Mouse (Mus musculus): Measurements from ENCODE around the gene Ccdc40. TPM values are rescaled to one million over a fixed set of nuclear protein-coding genes. Genes with fewer than 3 reads are reported as not detected.
"Not testable (repeated sequence)": the region's sequence is repeated elsewhere in the genome, so short reads cannot be mapped to it uniquely, and the experiment has no call there.

The Ccdc40 gene
- polyA plus RNA-seq, 1 experiment from 2014 or later = 12.0 TPM

DNA sequence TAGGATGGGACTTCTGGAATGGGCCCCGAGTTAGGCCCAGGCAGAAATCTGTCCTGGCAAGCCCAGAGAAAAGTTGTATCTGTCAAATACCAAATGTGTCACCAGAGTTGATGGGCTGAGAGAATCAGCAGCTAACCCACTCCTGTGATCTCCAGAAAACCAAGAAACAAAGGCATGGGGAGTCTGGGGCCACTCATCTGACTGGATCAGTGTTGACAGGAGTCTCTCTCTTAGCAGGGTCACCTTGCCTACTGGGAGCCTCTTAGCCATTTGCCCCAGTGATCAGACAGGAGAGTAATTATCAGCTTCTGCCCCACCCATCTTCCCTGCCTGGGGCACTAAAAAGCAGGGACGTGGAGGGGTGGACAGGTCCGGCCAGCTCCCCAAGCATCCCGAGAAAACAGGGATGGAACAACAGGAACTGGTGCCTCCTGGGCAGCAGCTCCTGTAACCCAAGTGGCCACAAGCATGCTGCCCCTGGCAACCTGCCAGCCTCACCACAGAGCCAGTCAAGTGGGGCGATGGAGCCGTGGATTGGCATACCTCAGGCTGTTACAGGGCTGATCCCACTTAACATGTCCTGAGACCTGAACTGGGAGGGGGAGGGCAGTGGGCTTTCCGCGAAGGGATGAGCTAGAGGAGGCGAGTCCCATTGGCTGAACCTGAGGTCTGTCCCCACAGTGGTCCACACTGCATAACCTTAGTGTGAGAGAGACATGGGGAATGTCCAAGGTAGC lies 57.6 kb downstream of the Ccdc40 start:
- ATAC-seq (ENCODE audit: low read depth) = no peak
- H3K36me3 ChIP-seq (ENCODE audit: control insufficient read depth, insufficient read depth, low read length) = peaks cover 57% of the 10 kb centered on the region

DNA sequence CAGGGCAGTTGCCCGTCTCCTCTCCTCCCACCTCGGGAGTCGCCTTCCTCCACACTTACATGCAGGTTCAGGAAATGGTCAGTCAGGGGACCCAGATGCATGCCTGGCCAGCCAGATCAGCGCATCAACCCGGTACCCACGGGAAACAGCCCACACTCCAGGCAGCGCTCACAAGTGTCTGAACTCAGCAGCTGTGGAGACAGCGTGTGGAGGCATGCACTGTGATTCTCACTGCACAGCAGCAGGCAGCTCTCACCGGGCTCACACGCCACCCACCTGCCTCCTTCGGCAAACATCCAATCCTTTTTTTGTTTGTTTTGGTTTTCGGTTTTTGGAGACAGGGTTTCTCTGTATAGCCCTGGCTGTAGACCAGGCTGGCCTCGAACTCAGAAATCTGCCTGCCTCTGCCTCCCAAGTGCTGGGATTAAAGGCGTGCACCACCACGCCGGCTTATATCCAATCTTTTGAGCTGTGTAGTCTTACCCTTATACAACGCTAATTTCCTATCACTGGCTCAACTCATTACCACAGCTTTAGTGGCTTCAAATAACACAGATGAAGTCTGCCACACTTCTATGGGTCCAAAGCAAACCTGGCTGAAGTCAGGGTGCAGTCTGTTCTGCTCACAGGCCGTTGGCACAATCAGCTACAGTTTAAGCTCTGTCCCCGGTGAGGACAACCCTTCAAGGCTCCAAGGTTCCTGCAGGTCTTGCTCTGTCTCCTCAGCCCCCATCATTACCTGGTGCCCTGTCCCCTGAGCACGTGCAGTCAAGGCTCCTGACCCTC lies 59.0 kb downstream of the Ccdc40 start:
- no peak overlapping the region for H3K27ac ChIP-seq (ENCODE audit: low read depth, low read length)
- no peak overlapping the region for H3K9ac ChIP-seq (replicated peaks; ENCODE audit: low read depth, low read length)
- no peak overlapping the region for H3K4me2 ChIP-seq (ENCODE audit: low read depth, low read length)
- H3K9me3 ChIP-seq (ENCODE audit: control insufficient read depth, low read length) = no peaks in the 10 kb centered on the region
- no peak for ATAC-seq (ENCODE audit: low read depth)
- no peak overlapping the region for H3K4me3 ChIP-seq (ENCODE audit: low read depth, low read length)
- no peaks in the 10 kb centered on the region for H3K27me3 ChIP-seq (ENCODE audit: control insufficient read depth, insufficient read depth, low read length)
- peaks cover 62% of the 10 kb centered on the region for H3K36me3 ChIP-seq (ENCODE audit: control insufficient read depth, insufficient read depth, low read length)
- WGBS = 91% methylated on average over 20 of the region's 20 CpGs
- H3K4me1 ChIP-seq (ENCODE audit: control insufficient read depth, insufficient read depth, low read length) = no peaks in the 10 kb centered on the region

More for the DNA sequence above, 57.6 kb downstream of the Ccdc40 start:
- Histone ChIP-seq H3K4me2 (ENCODE audit: low read depth, low read length) (no peak overlapping the region), H3K9me3 (ENCODE audit: control insufficient read depth, low read length) (no peaks in the 10 kb centered on the region), H3K27me3 (ENCODE audit: control insufficient read depth, insufficient read depth, low read length) (no peaks in the 10 kb centered on the region), H3K4me3 (ENCODE audit: low read depth, low read length) (no peak overlapping the region), H3K4me1 (ENCODE audit: control insufficient read depth, insufficient read depth, low read length) (no peaks in the 10 kb centered on the region), H3K9ac (replicated peaks; ENCODE audit: low read depth, low read length) (no peak overlapping the region), H3K27ac (ENCODE audit: low read depth, low read length) (no peak overlapping the region)
- 63% methylated on average over 9 of the region's 9 CpGs for WGBS

DNA sequence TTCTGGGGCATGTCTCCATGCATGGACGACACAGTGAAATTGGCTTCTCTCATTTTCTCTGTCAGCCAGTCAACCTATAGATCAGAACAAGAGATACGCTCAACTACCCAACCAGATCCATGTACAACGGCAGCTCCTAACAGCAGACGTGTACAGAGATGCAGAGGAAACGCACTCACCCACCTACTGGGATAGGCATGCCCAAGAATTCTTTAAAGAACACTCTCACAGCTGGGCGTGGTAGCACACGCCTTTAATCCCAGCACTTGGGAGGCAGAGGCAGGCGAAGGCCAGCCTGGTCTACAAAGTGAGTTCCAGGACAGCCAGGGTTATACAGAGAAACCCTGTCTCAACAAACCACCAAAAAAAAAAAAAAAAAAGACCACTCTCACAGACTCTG lies 64.5 kb downstream of the Ccdc40 start:
- not testable (repeated sequence) for H3K4me2 ChIP-seq (ENCODE audit: low read depth, low read length); H3K4me1 ChIP-seq (ENCODE audit: control insufficient read depth, insufficient read depth, low read length); H3K27ac ChIP-seq (ENCODE audit: low read depth, low read length); ATAC-seq (ENCODE audit: low read depth); H3K9ac ChIP-seq (replicated peaks; ENCODE audit: low read depth, low read length); H3K9me3 ChIP-seq (ENCODE audit: control insufficient read depth, low read length); H3K27me3 ChIP-seq (ENCODE audit: control insufficient read depth, insufficient read depth, low read length); H3K4me3 ChIP-seq (ENCODE audit: low read depth, low read length)
- 95% methylated on average over 8 of the region's 8 CpGs for WGBS
- peaks cover 71% of the 10 kb centered on the region for H3K36me3 ChIP-seq (ENCODE audit: control insufficient read depth, insufficient read depth, low read length)

DNA sequence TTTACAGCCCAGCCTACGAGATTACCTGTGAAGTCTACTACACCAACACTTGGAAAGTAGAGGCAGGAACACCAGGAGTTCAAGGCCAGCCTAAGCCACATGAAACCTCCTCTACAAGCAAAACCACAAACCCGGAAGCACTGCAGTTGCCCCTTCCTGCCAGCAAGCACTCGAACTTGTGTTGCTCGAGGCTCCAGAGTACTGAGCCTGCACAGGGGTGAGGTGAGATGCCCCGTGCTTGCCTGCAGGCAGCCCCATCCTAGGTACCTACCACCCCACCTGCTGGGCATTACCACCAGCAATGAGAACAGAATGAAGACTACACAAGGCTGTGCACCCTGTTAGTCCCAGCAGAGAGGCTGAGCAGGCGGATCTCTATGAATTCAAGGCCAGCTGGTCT lies 69.6 kb downstream of the Ccdc40 start:
- ATAC-seq (ENCODE audit: low read depth) = no peak
- no peak overlapping the region for H3K4me3 ChIP-seq (ENCODE audit: low read depth, low read length)
- WGBS = 92% methylated on average over 6 of the region's 6 CpGs
- no peak overlapping the region for H3K27ac ChIP-seq (ENCODE audit: low read depth, low read length)
- peaks cover 43% of the 10 kb centered on the region for H3K36me3 ChIP-seq (ENCODE audit: control insufficient read depth, insufficient read depth, low read length)
- H3K27me3 ChIP-seq (ENCODE audit: control insufficient read depth, insufficient read depth, low read length) = no peaks in the 10 kb centered on the region; the same call in 1 of the 2 replicates
- H3K9ac ChIP-seq (replicated peaks; ENCODE audit: low read depth, low read length) = no peak overlapping the region
- H3K4me1 ChIP-seq (ENCODE audit: control insufficient read depth, insufficient read depth, low read length) = peaks cover 9% of the 10 kb centered on the region; the same call in 1 of the 2 replicates
- no peaks in the 10 kb centered on the region for H3K9me3 ChIP-seq (ENCODE audit: control insufficient read depth, low read length)
- H3K4me2 ChIP-seq (ENCODE audit: low read depth, low read length) = no peak overlapping the region

DNA sequence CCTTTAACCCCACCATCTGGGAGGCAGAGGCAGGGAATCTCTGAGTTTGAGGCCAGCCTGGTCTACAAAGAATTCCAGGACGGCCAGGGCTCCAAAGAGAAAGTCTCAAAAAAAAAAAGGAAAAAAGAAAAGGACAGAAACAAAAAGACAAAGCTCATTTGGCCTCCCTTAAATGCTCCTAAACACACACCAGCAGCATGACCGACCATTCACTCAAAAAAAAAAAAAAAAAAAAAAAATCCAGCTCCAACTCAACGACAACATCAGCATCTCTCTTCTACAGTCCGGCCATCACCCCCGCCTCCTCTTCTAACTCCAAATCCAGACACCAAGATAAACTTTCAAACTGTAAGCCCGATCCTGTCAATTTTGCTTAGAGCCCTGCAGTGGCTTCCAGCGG lies 70.5 kb downstream of the Ccdc40 start:
- peaks cover 9% of the 10 kb centered on the region; the same call in 1 of the 2 replicates for H3K4me1 ChIP-seq (ENCODE audit: control insufficient read depth, insufficient read depth, low read length)
- 21% methylated on average over 7 of the region's 7 CpGs for WGBS
- H3K4me3 ChIP-seq (ENCODE audit: low read depth, low read length) = peak overlapping the region; percentile 91
- no peaks in the 10 kb centered on the region; the same call in 1 of the 2 replicates for H3K27me3 ChIP-seq (ENCODE audit: control insufficient read depth, insufficient read depth, low read length)
- no peak overlapping the region for H3K27ac ChIP-seq (ENCODE audit: low read depth, low read length)
- H3K36me3 ChIP-seq (ENCODE audit: control insufficient read depth, insufficient read depth, low read length) = peaks cover 34% of the 10 kb centered on the region
- H3K9ac ChIP-seq (replicated peaks; ENCODE audit: low read depth, low read length) = peak overlapping the region; percentile 95
- ATAC-seq (ENCODE audit: low read depth) = no peak
- H3K9me3 ChIP-seq (ENCODE audit: control insufficient read depth, low read length) = no peaks in the 10 kb centered on the region
- H3K4me2 ChIP-seq (ENCODE audit: low read depth, low read length) = peak overlapping the region; percentile 93

DNA sequence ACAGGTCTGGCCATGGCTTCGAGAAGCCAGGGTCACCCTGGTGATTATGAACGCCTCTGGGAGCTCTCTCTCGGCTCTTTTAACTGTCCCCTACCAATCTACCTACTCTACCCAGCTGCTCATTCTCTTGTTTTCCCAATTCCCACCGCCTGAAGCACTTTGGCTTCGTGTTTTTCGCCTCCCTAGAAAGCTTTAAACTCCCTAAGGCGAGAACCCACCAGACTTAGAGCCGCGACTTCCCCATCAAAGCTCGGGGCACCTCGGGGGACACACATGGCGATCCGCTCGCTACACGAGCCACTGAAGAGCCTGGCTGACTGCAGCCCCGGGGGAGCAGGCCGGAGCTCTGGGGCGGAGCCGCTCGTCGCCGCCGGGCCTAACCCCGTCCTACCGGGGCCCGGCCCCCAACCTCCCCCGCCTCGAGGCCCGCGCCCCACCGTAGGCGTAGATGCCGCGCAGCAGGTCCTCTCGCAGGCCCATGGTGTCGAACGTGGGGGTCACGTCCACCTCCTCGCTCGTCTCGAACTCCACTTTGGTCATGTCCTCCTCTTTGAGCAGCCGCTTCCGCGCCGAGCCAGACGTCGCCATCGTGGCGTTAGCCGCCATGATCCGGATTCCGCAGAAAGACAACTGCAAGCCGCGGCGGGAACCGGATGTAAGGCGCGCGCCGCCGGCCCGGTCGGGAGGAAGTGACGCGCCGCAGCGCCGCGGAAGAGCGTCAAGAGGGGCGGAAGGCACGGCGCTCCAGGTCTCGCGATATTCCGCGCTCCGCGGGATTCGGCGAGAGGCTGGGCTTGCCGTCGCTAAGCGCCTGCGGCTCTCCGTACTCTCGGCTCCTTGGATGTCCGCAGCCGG lies 71.2 kb downstream of the Ccdc40 start, which contains the start of gene Eif4a3:
TSS of gene Eif4a3 (minus strand) at position 699 of the 855 bp plus-strand sequence.
- H3K4me2 ChIP-seq (ENCODE audit: low read depth, low read length) = peak within 1 kb of the TSS; percentile 93
- H3K27ac ChIP-seq (ENCODE audit: low read depth, low read length) = peak within 1 kb of the TSS; percentile 98
- peak; percentile 96 for ATAC-seq (ENCODE audit: low read depth)
- H3K36me3 ChIP-seq (ENCODE audit: control insufficient read depth, insufficient read depth, low read length) = peaks cover 28% of the 10 kb centered on the region
- peaks cover 9% of the 10 kb centered on the region; the same call in 1 of the 2 replicates for H3K4me1 ChIP-seq (ENCODE audit: control insufficient read depth, insufficient read depth, low read length)
- H3K4me3 ChIP-seq (ENCODE audit: low read depth, low read length) = peak within 1 kb of the TSS; percentile 91
- H3K9ac ChIP-seq (replicated peaks; ENCODE audit: low read depth, low read length) = peak within 1 kb of the TSS; percentile 95
- H3K9me3 ChIP-seq (ENCODE audit: control insufficient read depth, low read length) = no peaks in the 10 kb centered on the region
- H3K27me3 ChIP-seq (ENCODE audit: control insufficient read depth, insufficient read depth, low read length) = no peaks in the 10 kb centered on the region; the same call in 1 of the 2 replicates
- WGBS = under 1% methylated on average over 80 of the region's 89 CpGs

DNA sequence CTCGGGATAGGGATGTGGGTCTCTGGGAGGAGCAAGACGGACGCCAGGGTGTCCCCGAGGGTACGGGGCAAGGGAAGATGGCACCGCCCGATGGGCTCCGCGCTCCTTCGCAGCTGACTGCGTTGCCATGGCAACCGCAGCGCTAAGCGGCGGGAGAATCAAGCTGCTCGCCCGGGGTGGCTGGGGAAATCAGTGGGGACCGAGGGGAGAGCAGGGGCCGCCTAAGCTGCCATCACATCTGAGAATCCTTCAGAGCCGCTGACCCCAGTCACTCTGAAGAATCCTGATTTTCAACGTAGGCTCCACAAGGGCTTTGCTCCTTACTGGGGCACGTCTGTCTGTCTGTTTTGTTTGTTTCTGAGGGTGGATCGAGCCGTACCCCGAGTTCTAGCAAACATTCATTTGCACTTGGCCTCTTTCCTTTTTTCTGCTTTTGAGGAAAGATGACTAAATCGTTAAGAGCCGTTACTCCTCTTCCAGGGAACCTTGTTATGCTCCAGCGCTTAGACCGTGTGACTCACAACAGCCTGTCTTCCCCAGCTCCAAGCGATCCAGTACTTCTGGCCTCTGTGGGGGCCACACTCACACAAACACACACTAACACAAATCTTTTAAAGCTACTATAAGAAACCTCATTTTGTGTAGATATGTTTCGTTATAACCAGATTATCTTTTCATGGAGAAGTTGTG lies 72.0 kb downstream of the Ccdc40 start:
- H3K4me1 ChIP-seq (ENCODE audit: control insufficient read depth, insufficient read depth, low read length) = peaks cover 9% of the 10 kb centered on the region; the same call in 1 of the 2 replicates
- H3K36me3 ChIP-seq (ENCODE audit: control insufficient read depth, insufficient read depth, low read length) = peaks cover 20% of the 10 kb centered on the region
- no peaks in the 10 kb centered on the region for H3K9me3 ChIP-seq (ENCODE audit: control insufficient read depth, low read length)
- peak overlapping the region; percentile 98 for H3K27ac ChIP-seq (ENCODE audit: low read depth, low read length)
- peak overlapping the region; percentile 91 for H3K4me3 ChIP-seq (ENCODE audit: low read depth, low read length)
- ATAC-seq (ENCODE audit: low read depth) = peak; percentile 84; the same call in 1 of the 2 replicates
- no peaks in the 10 kb centered on the region; the same call in 1 of the 2 replicates for H3K27me3 ChIP-seq (ENCODE audit: control insufficient read depth, insufficient read depth, low read length)
- peak overlapping the region; percentile 93 for H3K4me2 ChIP-seq (ENCODE audit: low read depth, low read length)
- 1% methylated on average over 30 of the region's 31 CpGs for WGBS
- H3K9ac ChIP-seq (replicated peaks; ENCODE audit: low read depth, low read length) = peak overlapping the region; percentile 95

DNA sequence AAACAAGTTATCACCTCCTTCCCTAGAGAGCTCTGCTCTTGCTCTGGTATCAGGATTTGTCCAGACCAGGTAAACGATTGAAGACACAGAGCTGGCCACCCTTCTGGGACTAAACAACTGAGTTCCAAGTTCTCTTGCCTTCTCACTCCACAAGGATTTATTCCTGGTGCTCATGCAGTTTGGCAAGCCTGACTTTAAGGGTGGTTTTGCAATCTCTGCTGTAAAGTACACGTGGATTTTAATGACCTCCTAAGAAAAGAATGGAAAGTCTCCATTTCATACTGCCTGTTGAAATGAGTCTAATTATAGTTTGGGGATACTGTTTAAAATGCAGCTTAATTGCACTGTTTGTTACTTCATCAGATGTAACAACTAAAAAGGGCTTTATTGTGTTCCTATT lies 72.6 kb downstream of the Ccdc40 start:
- no peak overlapping the region for H3K27ac ChIP-seq (ENCODE audit: low read depth, low read length)
- WGBS = 25% methylated on average over 2 of the region's 2 CpGs
- H3K4me3 ChIP-seq (ENCODE audit: low read depth, low read length) = no peak overlapping the region

More for the DNA sequence above, 72.6 kb downstream of the Ccdc40 start:
- peak overlapping the region; percentile 93; the same call in 1 of the 2 replicates for H3K4me2 ChIP-seq (ENCODE audit: low read depth, low read length)
- peaks cover 9% of the 10 kb centered on the region; the same call in 1 of the 2 replicates for H3K4me1 ChIP-seq (ENCODE audit: control insufficient read depth, insufficient read depth, low read length)
- no peak overlapping the region for H3K9ac ChIP-seq (replicated peaks; ENCODE audit: low read depth, low read length)
- H3K27me3 ChIP-seq (ENCODE audit: control insufficient read depth, insufficient read depth, low read length) = no peaks in the 10 kb centered on the region; the same call in 1 of the 2 replicates
- H3K36me3 ChIP-seq (ENCODE audit: control insufficient read depth, insufficient read depth, low read length) = peaks cover 14% of the 10 kb centered on the region
- no peaks in the 10 kb centered on the region for H3K9me3 ChIP-seq (ENCODE audit: control insufficient read depth, low read length)
- ATAC-seq (ENCODE audit: low read depth) = no peak

Data from neural tube, embryonic 14.5 days (tissue).